Mouse (Mus musculus) adipocyte (in vitro differentiated cells): ENCODE measurements around the gene Rbbp8nl.

Source experiments
- DNase-seq: peaks from one replicate; pipeline ENCODE4 v3.0.0-alpha.2; 2016; ENCODE audit warnings: low spot score

Gene Rbbp8nl

GRCm38 (mm10) chr2:180257963-180258865 is 31.5 kb downstream of the Rbbp8nl start:
- DNase-seq = no peak

DNA sequence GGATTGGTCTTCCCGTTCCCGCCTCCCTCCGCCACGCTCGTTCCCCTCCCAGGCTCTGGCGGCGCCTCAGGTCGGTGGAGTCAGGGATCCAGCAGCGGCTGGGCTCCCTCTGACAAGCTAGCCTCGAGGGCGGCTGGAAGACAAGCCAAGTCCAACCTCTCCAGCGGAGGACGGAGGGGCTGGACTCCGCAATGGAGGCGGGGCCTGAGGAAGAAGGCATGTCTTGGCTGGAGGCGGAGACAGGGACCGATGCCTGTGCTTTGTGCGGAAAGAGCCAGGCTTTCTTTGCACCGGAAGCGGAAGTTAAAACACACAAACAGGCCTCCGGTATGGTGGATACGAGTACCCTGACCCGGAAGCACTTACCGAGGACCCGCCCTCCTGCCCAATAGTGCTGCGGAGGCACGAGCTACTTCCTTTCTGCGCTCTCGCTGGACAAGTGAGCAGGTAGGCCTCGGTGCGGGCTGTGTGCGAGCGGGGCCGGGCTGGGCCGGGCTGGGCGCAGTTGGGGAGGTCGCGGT is 32.6 kb downstream of the Rbbp8nl start, which contains the start of gene Rps21:
Gene Rps21 (plus strand): TSS at position 377 of the 521 bp plus-strand sequence.
- peak; percentile 100 for DNase-seq

DNA sequence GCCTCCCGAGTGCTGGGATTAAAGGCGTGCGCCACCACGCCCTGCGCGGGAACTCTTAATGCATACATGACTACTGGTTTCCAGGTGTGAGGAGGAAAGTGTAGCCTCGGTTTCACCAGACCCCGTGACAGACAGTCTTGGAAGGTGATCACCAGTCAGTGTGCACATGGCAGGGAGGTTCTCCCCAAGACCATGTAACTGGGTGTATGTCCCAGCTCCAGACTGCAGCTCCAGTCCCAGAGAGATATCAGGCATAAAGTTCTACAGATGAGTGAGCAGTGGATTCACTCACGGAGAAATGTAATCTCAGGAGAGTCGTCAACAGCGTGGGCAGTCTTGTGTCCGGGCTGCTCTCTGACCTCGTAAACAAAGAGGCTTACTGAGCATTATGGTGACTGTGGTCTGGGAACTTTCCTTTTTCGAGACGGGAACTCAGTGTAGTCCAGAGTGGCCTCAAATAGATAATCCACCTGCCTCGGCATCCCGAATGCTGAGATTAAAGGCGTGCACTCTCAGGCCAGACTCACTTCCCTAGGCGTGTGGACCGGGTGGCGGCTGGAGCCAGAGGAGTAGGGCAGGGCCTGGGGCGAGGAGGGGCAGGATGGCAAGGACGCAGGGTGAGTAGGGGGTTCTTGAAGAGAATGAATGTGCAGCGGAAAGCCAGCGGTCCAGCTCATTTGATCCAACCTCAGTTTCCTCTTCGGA is 33.2 kb downstream of the Rbbp8nl start:
- peak; percentile 70 for DNase-seq

- DNase-seq = peak; percentile 37
Observed at GRCm38 (mm10) chr2:180255701-180256100, 34.0 kb downstream of the Rbbp8nl start.

- no peak for DNase-seq
Observed at GRCm38 (mm10) chr2:180254436-180255209, 35.1 kb downstream of the Rbbp8nl start.

- DNase-seq = no peak
Observed at GRCm38 (mm10) chr2:180251838-180252237, 37.8 kb downstream of the Rbbp8nl start.

GRCm38 (mm10) chr2:180250930-180251611 is 38.6 kb downstream of the Rbbp8nl start:
- DNase-seq = peak; percentile 92

DNA sequence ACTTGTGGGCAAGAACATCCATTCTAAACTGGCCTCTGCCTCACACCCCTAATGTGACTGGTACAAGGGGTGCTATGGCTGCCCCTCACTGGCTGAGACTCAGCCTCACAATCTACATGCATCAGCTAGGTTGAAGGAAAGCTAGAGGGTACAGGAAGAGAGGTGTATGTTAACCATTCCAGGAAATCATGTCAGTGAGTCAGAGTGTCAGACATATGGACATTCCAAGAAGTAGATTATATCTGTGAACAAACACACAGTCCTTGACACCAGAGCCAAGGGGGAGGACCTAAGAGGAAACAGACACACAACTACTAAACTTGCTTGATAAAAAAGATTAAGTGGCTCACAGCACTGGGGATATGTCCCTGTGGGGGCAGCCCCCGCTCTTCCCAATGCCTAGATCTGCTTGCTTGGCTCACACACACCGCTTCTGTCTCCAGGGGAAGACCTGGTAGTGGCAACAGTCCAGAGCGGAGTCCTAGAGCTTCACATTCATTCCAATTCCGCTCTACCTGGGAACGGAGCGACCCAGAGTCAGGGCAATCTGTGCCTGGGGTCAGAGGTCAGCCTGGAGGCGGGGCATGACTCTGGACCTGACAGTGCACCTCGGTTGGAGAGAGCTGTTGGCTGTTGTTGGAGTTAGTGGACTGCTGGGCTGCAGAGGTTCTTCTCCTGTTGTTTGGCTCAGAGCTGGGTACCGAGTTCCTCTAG is 40.6 kb downstream of the Rbbp8nl start:
- DNase-seq = no peak

DNA sequence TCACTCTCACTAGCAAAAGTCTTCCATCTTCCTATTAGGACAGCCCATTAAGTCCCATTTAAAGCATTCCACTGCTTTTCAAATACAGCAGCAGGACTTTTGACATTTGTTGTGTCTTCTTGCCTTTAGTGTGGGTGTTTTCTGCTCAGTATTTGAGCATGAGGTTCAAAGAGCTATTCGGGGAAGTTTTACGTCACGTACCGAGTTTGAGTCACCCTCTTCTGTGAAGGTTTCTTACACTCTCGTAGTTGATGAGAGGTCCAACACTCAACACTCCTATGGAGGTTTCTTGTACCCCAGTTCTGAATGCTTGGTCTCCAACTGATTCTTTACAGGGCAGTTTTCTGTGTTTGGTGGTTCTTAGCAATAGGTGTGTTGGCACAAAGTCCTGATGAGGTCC is 41.8 kb downstream of the Rbbp8nl start:
- DNase-seq = no peak

DNA sequence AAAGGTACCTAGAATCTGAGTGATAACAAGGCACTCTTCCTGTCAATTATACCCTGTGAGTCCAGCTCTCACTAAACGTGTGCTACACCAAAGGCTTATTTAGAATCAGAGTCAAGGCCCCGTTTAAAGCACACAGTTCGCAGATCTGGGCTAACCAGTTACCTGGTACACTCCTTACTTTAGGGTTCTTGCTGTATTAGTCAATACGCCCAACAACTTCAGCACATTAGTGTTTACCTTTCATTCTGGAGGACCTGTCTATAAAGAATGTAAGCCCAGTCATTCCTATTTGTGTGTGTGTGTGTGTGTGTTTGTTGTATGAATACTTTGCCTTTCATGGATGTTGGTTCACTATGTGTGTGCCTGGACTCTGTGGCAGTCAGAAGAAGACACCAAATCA is 46.6 kb downstream of the Rbbp8nl start:
- DNase-seq = no peak

- DNase-seq = no peak
Observed at GRCm38 (mm10) chr2:180238591-180238990, 51.1 kb downstream of the Rbbp8nl start.

- DNase-seq = peak; percentile 41
Observed at GRCm38 (mm10) chr2:180237601-180238345, 51.9 kb downstream of the Rbbp8nl start.

GRCm38 (mm10) chr2:180236930-180237329 is 52.7 kb downstream of the Rbbp8nl start:
- DNase-seq = no peak

DNA sequence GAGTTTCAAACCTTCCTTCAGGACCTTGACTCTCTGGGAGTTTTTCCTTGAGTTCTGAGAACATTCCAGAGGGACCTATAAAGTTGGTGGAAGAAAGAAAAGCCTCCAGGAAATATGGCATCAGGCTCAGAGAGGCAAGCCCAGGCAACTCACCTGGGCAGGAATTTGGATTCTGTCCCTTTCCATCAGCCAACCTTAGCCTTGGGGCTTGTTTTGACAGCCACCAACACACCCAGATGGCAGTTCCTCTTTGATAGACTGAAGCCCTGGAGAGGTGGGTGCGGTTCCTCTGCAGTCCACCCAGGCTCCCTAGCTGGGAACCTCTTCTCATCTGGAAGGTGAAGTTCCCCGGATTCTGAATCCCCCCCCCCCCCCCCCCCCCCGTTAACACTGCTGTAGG is 53.2 kb downstream of the Rbbp8nl start:
- DNase-seq = no peak

DNA sequence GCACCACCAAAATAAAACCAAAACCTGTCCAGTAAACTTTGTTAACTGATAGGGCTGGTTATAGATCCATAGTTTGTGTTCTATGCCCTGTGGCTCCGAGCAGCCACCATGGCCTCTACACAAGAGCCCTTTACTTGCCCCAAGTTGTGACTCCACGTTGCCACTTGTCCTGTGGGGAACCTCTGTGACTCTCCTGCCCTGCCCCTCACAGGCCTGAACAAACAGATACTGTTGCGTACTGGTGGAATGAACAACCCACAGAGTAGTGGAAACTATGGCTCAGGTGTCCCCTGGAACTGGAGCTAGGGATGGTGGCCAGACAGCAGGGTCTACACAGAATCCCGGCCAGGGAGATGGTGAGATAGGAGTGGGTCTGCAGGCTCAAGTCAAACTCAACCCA is 53.9 kb downstream of the Rbbp8nl start:
- no peak for DNase-seq

- no peak for DNase-seq
Observed at GRCm38 (mm10) chr2:180234980-180235379, 54.7 kb downstream of the Rbbp8nl start.

DNA sequence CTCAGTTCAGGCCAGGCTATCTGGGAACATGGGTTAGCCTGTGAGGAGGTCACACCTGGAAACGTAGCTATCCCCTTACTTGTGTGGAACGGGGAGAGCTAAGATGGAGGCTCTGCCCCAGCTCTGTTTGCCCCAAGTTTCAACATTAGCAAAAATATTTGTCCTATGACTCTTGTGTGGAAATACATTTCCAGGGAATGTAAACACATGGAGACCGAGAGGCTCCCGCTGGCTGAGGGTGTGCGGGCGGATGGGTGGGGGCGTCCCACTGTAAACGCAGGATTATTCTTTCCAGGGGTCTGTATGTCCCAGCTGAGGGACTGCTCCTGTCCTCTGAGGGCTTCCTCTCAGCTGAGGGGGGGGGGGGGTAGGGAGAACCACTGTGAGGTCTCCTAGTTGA is 55.3 kb downstream of the Rbbp8nl start:
- no peak for DNase-seq

- DNase-seq = no peak
Observed at GRCm38 (mm10) chr2:180233101-180233904, 56.4 kb downstream of the Rbbp8nl start.

DNA sequence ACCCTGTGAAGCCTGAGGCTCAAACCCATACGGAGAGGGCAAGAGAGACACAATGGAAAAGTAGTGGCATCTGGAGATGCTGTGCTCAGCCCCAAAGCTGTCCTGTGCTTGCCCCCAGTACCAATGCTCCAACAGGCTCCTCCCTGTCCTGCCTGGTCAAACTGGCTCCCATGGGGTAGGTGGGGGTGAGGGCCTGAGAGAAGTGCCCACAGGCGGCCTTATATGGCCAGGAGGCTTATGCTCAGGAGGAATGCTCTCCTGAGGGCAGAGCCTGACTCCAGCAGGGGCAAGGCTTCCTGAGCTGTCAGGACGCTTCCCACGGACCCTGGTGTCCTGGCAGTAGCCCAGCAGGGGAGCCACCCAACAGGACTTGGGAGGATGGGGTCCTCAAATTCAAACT is 59.2 kb downstream of the Rbbp8nl start:
- no peak for DNase-seq
